Mouse (Mus musculus) liver, adult 2 months (tissue): ENCODE measurements around the gene Adap1.

Experiments
- CTCF ChIP-seq: fragments of 200-500 bp; IDR thresholded peaks from 2 replicates; pipeline ENCODE4 v1.5.1; 2011; ENCODE audit warnings: low read depth, low read length, control low read depth
- POLR2A ChIP-seq: fragments of 200-500 bp; IDR thresholded peaks from 2 replicates; pipeline ENCODE4 v1.6.1; 2011; ENCODE audit warnings: low read length, control low read depth; ENCODE audit not compliant: insufficient read depth; ENCODE audit errors: extremely low read depth

GRCm38 (mm10) chr5:139370336-139370735 is 44.9 kb upstream of the Adap1 start:
- TF ChIP-seq CTCF (no peak), POLR2A (no peak)
